Mouse (Mus musculus): ENCODE data around the gene Nop9. TPM values are rescaled to one million over a fixed set of nuclear protein-coding genes. Genes with fewer than 3 reads are reported as not detected.

The Nop9 gene
- polyA plus RNA-seq, 1 experiment from 2014 or later = 70.6 TPM

- Histone ChIP-seq H3K9me3 (ENCODE audit: control insufficient read depth, low read length) (no peaks in the 10 kb centered on the region), H3K9ac (ENCODE audit: low read depth, low read length) (peak overlapping the region; percentile 10; the same call in 1 of the 2 replicates), H3K4me2 (peak overlapping the region; percentile 72), H3K27me3 (replicated peaks; ENCODE audit: control insufficient read depth, insufficient read depth, low read length) (0 out of 2 replicates have a peak, but pooled peaks cover 5% of the 10 kb centered on the region), H3K4me3 (ENCODE audit: low read depth, low read length) (peak overlapping the region; percentile 38), H3K36me3 (ENCODE audit: control insufficient read depth, insufficient read depth, low read length) (peaks cover 4% of the 10 kb centered on the region), H3K4me1 (replicated peaks; ENCODE audit: control insufficient read depth, insufficient read depth, low read length) (peaks cover 30% of the 10 kb centered on the region), H3K27ac (ENCODE audit: low read depth, low read length) (no peak overlapping the region)
- peak; percentile 51 for ATAC-seq (replicated peaks; ENCODE audit: low FRiP score)
- peak; percentile 41 for DNase-seq (ENCODE audit: low spot score)
- WGBS = 11% methylated on average over 25 of the region's 25 CpGs
These were observed 32.3 kb upstream of the Nop9 start for GRCm38 (mm10) chr14:55713007-55713728.

GRCm38 (mm10) chr14:55713729-55714122, 31.8 kb upstream of the Nop9 start, which contains the start of gene Tgm1:
Gene Tgm1, minus strand, starts transcription at chr14:55713926.
- H3K27me3 ChIP-seq (replicated peaks; ENCODE audit: control insufficient read depth, insufficient read depth, low read length) = 0 out of 2 replicates have a peak, but pooled peaks cover 5% of the 10 kb centered on the region
- H3K9me3 ChIP-seq (ENCODE audit: control insufficient read depth, low read length) = no peaks in the 10 kb centered on the region
- ATAC-seq (replicated peaks; ENCODE audit: low FRiP score) (no peak), DNase-seq (ENCODE audit: low spot score) (no peak)
- peaks cover 30% of the 10 kb centered on the region for H3K4me1 ChIP-seq (replicated peaks; ENCODE audit: control insufficient read depth, insufficient read depth, low read length)
- H3K27ac ChIP-seq (ENCODE audit: low read depth, low read length) = no peak within 1 kb of the TSS
- peak within 1 kb of the TSS; percentile 38 for H3K4me3 ChIP-seq (ENCODE audit: low read depth, low read length)
- H3K9ac ChIP-seq (ENCODE audit: low read depth, low read length) = peak within 1 kb of the TSS; percentile 10; the same call in 1 of the 2 replicates
- WGBS = 19% methylated on average over 4 of the region's 4 CpGs
- peak within 1 kb of the TSS; percentile 72 for H3K4me2 ChIP-seq
- peaks cover 8% of the 10 kb centered on the region for H3K36me3 ChIP-seq (ENCODE audit: control insufficient read depth, insufficient read depth, low read length)

GRCm38 (mm10) chr14:55714893-55715292, 30.6 kb upstream of the Nop9 start:
- no peaks in the 10 kb centered on the region for H3K9me3 ChIP-seq (ENCODE audit: control insufficient read depth, low read length)
- peaks cover 30% of the 10 kb centered on the region for H3K4me1 ChIP-seq (replicated peaks; ENCODE audit: control insufficient read depth, insufficient read depth, low read length)
- H3K4me3 ChIP-seq (ENCODE audit: low read depth, low read length) = no peak overlapping the region
- DNase-seq (ENCODE audit: low spot score) = no peak
- H3K27me3 ChIP-seq (replicated peaks; ENCODE audit: control insufficient read depth, insufficient read depth, low read length) = 0 out of 2 replicates have a peak, but pooled peaks cover 5% of the 10 kb centered on the region
- ATAC-seq (replicated peaks; ENCODE audit: low FRiP score) = no peak
- 40% methylated on average over 6 of the region's 6 CpGs for WGBS
- H3K27ac ChIP-seq (ENCODE audit: low read depth, low read length) = no peak overlapping the region
- H3K4me2 ChIP-seq = no peak overlapping the region
- H3K36me3 ChIP-seq (ENCODE audit: control insufficient read depth, insufficient read depth, low read length) = peaks cover 11% of the 10 kb centered on the region
- no peak overlapping the region for H3K9ac ChIP-seq (ENCODE audit: low read depth, low read length)

GRCm38 (mm10) chr14:55716271-55716670, 29.2 kb upstream of the Nop9 start:
- WGBS = 88% methylated on average over 6 of the region's 6 CpGs
- no peak overlapping the region for H3K4me2 ChIP-seq
- no peak for ATAC-seq (replicated peaks; ENCODE audit: low FRiP score)

GRCm38 (mm10) chr14:55716884-55717283, 28.6 kb upstream of the Nop9 start:
- Histone ChIP-seq H3K27ac (ENCODE audit: low read depth, low read length) (no peak overlapping the region), H3K9me3 (ENCODE audit: control insufficient read depth, low read length) (no peaks in the 10 kb centered on the region), H3K4me1 (replicated peaks; ENCODE audit: control insufficient read depth, insufficient read depth, low read length) (peaks cover 25% of the 10 kb centered on the region), H3K4me2 (no peak overlapping the region), H3K9ac (ENCODE audit: low read depth, low read length) (no peak overlapping the region), H3K27me3 (replicated peaks; ENCODE audit: control insufficient read depth, insufficient read depth, low read length) (0 out of 2 replicates have a peak, but pooled peaks cover 3% of the 10 kb centered on the region), H3K36me3 (ENCODE audit: control insufficient read depth, insufficient read depth, low read length) (peaks cover 11% of the 10 kb centered on the region), H3K4me3 (ENCODE audit: low read depth, low read length) (no peak overlapping the region)
- 74% methylated on average over 8 of the region's 8 CpGs for WGBS
- ATAC-seq (replicated peaks; ENCODE audit: low FRiP score) (no peak), DNase-seq (ENCODE audit: low spot score) (no peak)

More at GRCm38 (mm10) chr14:55716271-55716670, 29.2 kb upstream of the Nop9 start:
- 0 out of 2 replicates have a peak, but pooled peaks cover 5% of the 10 kb centered on the region for H3K27me3 ChIP-seq (replicated peaks; ENCODE audit: control insufficient read depth, insufficient read depth, low read length)
- H3K9me3 ChIP-seq (ENCODE audit: control insufficient read depth, low read length) = no peaks in the 10 kb centered on the region
- no peak overlapping the region for H3K9ac ChIP-seq (ENCODE audit: low read depth, low read length)
- H3K4me3 ChIP-seq (ENCODE audit: low read depth, low read length) = no peak overlapping the region
- peaks cover 11% of the 10 kb centered on the region for H3K36me3 ChIP-seq (ENCODE audit: control insufficient read depth, insufficient read depth, low read length)
- no peak overlapping the region for H3K27ac ChIP-seq (ENCODE audit: low read depth, low read length)
- peaks cover 27% of the 10 kb centered on the region for H3K4me1 ChIP-seq (replicated peaks; ENCODE audit: control insufficient read depth, insufficient read depth, low read length)
- no peak for DNase-seq (ENCODE audit: low spot score)

GRCm38 (mm10) chr14:55719737-55720136, 25.8 kb upstream of the Nop9 start:
- Histone ChIP-seq H3K27me3 (replicated peaks; ENCODE audit: control insufficient read depth, insufficient read depth, low read length) (no peaks in the 10 kb centered on the region), H3K4me2 (no peak overlapping the region), H3K9ac (ENCODE audit: low read depth, low read length) (no peak overlapping the region), H3K4me1 (replicated peaks; ENCODE audit: control insufficient read depth, insufficient read depth, low read length) (peaks cover 11% of the 10 kb centered on the region), H3K36me3 (ENCODE audit: control insufficient read depth, insufficient read depth, low read length) (peaks cover 11% of the 10 kb centered on the region), H3K27ac (ENCODE audit: low read depth, low read length) (no peak overlapping the region), H3K4me3 (ENCODE audit: low read depth, low read length) (no peak overlapping the region), H3K9me3 (ENCODE audit: control insufficient read depth, low read length) (no peaks in the 10 kb centered on the region)
- DNase-seq (ENCODE audit: low spot score) (no peak), ATAC-seq (replicated peaks; ENCODE audit: low FRiP score) (no peak)
- WGBS = 87% methylated on average over 6 of the region's 6 CpGs

GRCm38 (mm10) chr14:55720666-55721065, 24.8 kb upstream of the Nop9 start:
- ATAC-seq (replicated peaks; ENCODE audit: low FRiP score) = no peak
- H3K9me3 ChIP-seq (ENCODE audit: control insufficient read depth, low read length) = no peaks in the 10 kb centered on the region
- no peaks in the 10 kb centered on the region for H3K27me3 ChIP-seq (replicated peaks; ENCODE audit: control insufficient read depth, insufficient read depth, low read length)
- H3K36me3 ChIP-seq (ENCODE audit: control insufficient read depth, insufficient read depth, low read length) = peaks cover 11% of the 10 kb centered on the region
- peaks cover 8% of the 10 kb centered on the region for H3K4me1 ChIP-seq (replicated peaks; ENCODE audit: control insufficient read depth, insufficient read depth, low read length)
- DNase-seq (ENCODE audit: low spot score) = no peak
- no peak overlapping the region for H3K4me3 ChIP-seq (ENCODE audit: low read depth, low read length)
- H3K4me2 ChIP-seq = peak overlapping the region; percentile 89
- H3K27ac ChIP-seq (ENCODE audit: low read depth, low read length) = no peak overlapping the region
- no peak overlapping the region for H3K9ac ChIP-seq (ENCODE audit: low read depth, low read length)
- WGBS = 94% methylated on average over 12 of the region's 12 CpGs

GRCm38 (mm10) chr14:55721076-55721475, 24.4 kb upstream of the Nop9 start:
- Histone ChIP-seq H3K9ac (ENCODE audit: low read depth, low read length) (peak overlapping the region; percentile 76; the same call in 1 of the 2 replicates), H3K4me3 (ENCODE audit: low read depth, low read length) (peak overlapping the region; percentile 75), H3K27me3 (replicated peaks; ENCODE audit: control insufficient read depth, insufficient read depth, low read length) (no peaks in the 10 kb centered on the region), H3K27ac (ENCODE audit: low read depth, low read length) (peak overlapping the region; percentile 76; the same call in 1 of the 2 replicates), H3K4me1 (replicated peaks; ENCODE audit: control insufficient read depth, insufficient read depth, low read length) (peaks cover 8% of the 10 kb centered on the region), H3K36me3 (ENCODE audit: control insufficient read depth, insufficient read depth, low read length) (peaks cover 11% of the 10 kb centered on the region), H3K9me3 (ENCODE audit: control insufficient read depth, low read length) (no peaks in the 10 kb centered on the region), H3K4me2 (peak overlapping the region; percentile 89)
- 68% methylated on average over 6 of the region's 6 CpGs for WGBS
- no peak for ATAC-seq (replicated peaks; ENCODE audit: low FRiP score)
- no peak for DNase-seq (ENCODE audit: low spot score)

Measured in liver, embryonic 11.5 days (tissue).